Mouse (Mus musculus) telencephalon, adult 2 months (tissue): ENCODE measurements at regions not wholly inside any gene's neighbourhood (a gene's known extent, or its start where the extent isn't known, plus 50 kb on each side); places are given as distances from the start of the nearest gene placed in this dataset.

Experiments
- DNase-seq: peaks from one replicate; pipeline ENCODE4 v3.0.0-alpha.2; 2011; ENCODE audit warnings: low read depth, low spot score

GRCm38 (mm10) chr5:126335091-126335490, 803.5 kb downstream of the Tmem132b start:
- DNase-seq, result no peak

DNA sequence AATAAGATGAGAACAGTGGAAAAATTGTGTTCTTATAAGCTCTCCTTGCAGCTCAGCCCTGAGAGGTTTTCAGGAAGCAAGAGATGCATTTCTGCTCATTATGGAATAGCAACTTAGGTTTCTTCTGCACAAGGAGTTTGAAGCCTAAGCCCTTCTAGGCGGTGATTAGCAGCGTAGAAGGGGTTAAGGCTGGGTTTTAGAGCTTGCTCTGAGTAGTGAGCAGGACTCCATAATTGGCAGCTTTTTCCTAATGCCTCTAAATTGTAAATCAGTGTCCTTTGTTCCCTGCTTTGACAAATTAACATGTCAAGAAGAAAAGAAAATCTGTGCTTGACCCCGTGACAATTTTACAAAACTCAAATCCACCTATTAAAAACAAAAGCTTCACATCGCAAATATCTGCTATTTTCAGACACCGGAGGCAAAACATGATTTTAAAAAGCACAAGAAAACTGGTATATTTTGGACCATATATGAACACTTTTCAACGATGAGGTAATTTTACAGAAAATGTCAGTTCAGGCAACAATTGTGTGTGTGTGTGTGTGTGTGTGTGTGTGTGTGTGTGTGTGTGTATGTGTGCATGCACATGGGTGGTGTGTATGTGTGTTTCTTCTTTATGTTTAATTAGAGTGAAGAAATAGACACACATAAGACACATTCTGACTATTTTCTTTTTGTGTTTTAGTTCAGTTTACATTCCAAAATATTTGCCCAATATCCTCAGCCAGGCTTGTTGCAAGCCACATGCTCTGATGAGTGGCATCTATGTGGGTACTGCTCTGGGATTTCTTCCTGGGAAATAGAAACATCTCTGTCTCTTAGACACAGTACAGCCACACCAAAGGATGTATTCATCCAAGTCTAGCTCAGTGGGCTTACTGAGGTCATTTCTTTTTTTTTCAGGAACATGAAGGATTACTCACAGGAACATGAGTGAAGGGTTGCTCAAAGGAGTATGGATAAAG, 804.3 kb downstream of the Tmem132b start:
- no peak for DNase-seq

DNA sequence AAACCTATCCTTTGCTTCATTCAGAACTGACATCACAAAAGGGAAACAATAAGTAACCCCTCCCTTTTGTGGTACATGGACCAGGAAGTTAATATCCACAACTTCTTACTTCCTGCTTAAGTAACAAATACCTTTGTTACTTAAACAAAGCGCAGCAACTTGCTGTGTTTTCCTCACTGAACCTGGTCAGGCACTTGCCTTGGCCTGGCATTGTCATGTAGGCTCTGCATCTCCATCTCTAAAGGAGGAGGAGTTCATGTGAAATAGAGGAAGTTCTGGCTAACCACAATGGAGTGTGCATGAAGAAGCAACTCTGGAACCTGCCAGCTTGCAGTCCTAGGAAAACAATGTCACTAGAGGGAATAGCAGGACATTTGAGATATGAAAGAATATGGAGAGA, 806.3 kb downstream of the Tmem132b start:
- DNase-seq, result no peak

DNA sequence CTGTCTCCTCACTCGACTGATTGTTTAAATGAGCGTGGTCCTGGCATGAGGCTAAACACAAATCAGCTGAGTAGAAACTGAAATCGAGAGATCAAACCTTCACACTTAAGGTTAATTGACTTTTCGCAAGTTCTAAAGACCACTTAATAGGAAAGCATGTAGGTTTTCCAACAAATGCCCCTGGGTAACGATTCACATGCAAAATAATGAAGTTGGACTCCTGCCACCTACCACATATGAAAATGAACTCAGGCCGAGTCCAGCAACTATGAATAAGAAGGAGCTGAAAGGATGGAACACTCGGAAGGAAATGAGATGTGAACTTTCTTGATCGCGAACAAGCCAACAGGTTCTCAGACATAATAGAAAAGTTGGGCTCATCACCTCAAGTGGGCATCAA, 812.0 kb downstream of the Tmem132b start:
- no peak for DNase-seq

- no peak for DNase-seq
Measured at GRCm38 (mm10) chr5:126350936-126351335, 819.4 kb downstream of the Tmem132b start.

DNA sequence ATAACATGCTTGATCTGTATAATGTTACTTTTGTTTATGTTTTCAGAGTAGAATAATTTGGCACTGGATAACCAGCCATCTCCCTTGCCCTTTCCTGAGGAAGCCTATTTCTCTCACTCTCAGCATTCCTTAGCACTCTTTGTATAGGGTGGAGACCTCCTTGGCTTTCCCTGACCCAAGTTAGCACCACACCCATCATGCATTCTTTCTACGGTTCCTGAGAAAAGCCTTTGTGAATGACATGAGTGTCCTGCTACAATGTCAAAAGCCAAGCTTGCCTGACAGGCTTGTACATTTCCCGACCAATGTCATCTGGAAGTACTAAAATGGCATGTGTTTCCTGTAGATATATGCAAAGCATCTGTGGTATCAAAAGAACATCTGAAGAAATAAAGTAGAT, 837.9 kb downstream of the Tmem132b start:
- no peak for DNase-seq

DNA sequence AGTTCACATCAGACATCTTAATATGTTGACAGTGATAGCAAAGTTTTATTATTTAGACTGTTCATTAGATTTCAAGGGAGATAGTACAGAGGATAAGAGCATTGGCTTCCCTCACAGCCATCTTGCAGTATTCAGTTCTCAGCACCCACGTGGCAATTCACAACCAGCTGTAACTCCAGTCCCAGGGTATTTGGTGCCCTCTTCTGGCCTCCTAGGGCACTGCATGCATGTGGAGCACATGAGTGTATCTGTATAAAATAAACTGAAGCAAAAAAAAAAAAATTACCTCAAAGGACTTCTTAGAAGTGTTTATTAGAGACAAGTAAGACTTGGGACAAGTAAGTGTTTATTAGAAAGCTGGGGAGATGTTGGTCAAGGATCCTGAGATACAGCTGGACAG, 849.3 kb upstream of the Tmem132c start:
- no peak for DNase-seq

- DNase-seq, result peak; percentile 4
Measured at GRCm38 (mm10) chr5:126395331-126395730, 846.3 kb upstream of the Tmem132c start.

DNA sequence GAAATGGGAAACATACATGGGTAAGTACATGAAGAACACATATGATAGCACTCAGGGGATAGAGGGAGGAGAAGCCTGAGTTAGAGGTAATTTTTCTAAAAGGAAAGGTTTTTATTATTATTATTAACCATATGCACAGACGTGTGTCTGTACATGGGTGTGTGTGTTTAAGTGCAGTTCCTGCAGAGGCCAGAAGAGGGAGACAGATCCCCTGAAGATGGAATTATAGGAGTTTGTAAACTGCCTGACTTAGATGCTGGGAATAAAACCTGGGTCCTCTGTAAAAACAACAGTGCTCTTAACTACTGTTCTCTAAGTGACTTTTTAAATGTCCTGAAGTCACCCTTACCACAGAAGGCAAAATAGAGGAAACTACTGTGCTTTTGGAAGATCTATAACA, 809.9 kb upstream of the Tmem132c start:
- no peak for DNase-seq

DNA sequence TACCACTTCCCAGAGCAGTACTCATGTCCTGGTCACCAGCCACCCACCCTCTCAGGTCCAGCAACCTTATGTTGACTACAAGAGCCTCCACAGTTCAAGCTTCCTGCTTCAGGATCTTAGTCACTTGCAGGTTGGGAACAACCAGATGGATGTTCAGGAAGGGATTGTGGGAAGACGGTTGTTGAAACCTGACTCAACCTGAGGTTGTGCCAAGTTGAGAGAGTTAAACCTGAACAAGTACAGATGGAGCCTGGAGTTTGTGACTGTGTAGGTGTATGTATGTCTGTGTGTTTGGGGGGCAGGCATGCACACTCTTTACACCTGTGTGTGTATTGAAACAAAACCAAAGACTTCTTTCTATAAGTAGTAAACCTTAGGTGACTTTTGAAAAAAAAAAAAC, 802.9 kb upstream of the Tmem132c start:
- peak; percentile 38 for DNase-seq

DNA sequence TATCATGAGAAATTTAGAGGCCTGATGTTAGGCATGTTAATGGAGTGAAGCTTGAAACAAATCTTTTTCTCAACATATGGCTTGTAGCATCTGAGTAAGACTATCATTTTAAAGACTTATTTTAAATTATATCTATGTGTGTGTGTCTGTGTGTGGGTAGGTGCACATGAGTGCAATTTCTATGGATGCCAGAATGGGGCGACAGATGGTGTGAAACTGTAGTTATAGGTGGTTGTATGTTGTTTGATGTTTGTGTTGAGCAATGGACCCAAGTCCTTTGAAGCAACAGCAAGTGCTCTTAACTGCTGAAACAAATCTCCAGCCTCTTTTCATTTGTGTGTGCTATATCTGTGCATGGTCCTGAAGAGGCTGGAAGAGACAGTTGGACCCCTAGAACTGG, 801.1 kb upstream of the Tmem132c start:
- peak; percentile 52 for DNase-seq

- DNase-seq, result no peak
Measured at GRCm38 (mm10) chr5:126475761-126476160, 765.8 kb upstream of the Tmem132c start.

DNA sequence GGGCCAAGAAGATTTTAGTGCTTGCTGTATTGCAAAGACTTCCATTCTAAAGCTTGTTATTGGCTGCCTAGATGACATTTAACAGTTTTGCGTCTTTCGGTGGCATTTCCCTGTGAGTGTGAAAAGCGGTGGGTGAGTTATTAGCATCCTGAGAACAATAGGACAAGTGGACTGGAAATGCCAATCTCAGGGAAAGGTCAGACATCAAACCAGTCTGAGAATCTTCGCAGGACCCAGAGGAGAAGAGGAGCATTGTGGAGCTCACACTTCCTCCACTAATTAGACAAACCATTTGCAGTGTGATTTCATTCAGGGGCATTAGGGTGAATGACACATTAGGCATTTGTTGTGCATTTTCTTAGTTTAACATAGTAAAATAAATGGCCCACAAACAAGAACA, 719.5 kb upstream of the Tmem132c start:
- no peak for DNase-seq

GRCm38 (mm10) chr5:126525863-126526262, 715.7 kb upstream of the Tmem132c start:
- DNase-seq, result peak; percentile 79

- no peak for DNase-seq
Measured at GRCm38 (mm10) chr5:126530806-126531527, 710.6 kb upstream of the Tmem132c start.

- DNase-seq, result no peak
Measured at GRCm38 (mm10) chr5:126531528-126531894, 710.1 kb upstream of the Tmem132c start.

DNA sequence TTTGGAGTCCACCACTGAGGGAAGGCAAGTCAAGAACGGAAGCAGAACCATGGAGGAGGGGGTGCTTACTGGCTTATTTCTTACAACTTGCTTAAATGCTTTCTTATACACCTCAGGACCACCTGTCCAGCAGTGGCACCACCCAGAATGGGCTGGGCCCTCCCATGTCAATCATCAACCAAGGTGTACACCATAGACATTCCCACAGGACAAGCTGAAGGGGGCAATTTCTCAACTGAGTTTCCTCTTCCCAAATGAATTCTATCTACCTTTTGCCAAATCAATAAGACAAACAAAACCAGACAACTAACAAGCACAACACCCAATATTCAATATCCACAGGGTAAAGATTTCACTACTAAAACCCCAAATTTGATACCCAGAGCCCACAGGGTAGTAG, 709.6 kb upstream of the Tmem132c start:
- DNase-seq, result no peak

GRCm38 (mm10) chr5:126538072-126538471, 703.5 kb upstream of the Tmem132c start:
- DNase-seq, result no peak

- no peak for DNase-seq
Measured at GRCm38 (mm10) chr5:126544261-126544976, 697.2 kb upstream of the Tmem132c start.

DNA sequence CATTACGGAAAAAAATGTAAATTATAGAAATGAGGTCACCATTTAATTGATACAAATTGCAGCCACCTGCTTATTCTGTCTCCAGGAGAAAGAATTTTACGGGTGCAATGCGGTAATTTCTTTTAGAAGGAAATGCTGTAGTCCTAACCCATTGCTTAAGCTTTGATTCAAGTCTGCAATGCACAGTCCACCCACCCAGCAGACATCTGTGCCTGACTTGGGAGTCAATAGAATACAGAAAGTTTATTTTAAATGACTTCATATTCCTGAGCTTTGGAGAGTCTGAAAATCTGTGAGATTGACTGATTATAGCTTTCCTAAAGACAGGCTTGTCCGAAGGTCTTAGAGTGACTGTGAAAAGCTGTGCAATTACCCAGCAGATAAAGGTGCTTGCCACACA, 693.8 kb upstream of the Tmem132c start:
- DNase-seq, result no peak

DNA sequence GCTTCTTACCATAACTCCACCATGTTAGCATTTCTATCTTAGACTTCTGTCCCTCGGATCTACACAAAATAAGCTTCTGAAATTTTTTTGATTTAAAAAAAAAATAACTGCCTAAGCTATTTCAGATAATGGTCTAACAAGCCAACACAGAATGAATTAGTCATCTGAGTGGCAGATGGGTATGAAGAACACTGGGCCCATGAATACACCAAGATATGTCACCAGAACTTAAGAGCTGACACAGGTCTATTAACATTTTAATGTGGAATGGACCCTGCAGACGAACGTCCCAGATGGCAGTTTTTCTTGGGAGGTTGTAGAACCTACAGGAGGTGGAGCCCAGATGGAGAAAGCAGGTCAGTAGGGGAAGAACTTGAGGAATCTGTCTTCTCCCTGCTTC, 689.9 kb upstream of the Tmem132c start:
- no peak for DNase-seq

DNA sequence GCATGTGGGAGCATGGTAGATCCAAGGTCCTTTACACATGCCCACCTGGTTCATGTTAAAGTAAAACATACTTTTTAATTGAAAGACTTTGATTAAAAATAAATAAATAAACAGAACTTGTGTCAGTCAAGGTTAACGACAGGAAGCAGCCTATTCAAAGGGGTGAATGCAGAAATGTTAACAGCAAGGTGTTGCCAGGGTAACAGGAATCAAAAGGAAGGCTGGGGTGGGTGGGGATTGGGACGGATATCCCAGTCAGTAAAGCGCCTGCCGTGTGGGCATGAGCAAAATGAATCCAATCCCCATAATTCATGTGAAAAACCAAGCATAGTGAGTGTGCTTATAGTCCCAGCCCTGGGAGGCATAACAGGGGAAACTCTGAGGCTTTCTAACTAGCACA, 682.6 kb upstream of the Tmem132c start:
- no peak for DNase-seq
